Mouse (Mus musculus): Measurements from ENCODE around the gene Pqlc2. TPM values are rescaled to one million over a fixed set of nuclear protein-coding genes. Genes with fewer than 3 reads are reported as not detected.

Pqlc2 gene
- 3.1 and 4.3 TPM in 2 replicates for polyA plus RNA-seq (2012)

GRCm38 (mm10) chr4:139310171-139310898, at the start of gene Pqlc2, which contains the start of gene Akr7a5:
Gene Pqlc2, minus strand, starts transcription at chr4:139310708.
Gene Akr7a5, plus strand, starts transcription at chr4:139310744.

GRCm38 (mm10) chr4:139351931-139352711, 41.6 kb upstream of the Pqlc2 start, which contains the start of the genes Mrto4, Emc1 and Ubr4:
Gene Mrto4, minus strand, starts transcription at chr4:139352576.
Gene Emc1, plus strand, starts transcription at chr4:139352587.
Gene Ubr4, plus strand, starts transcription at chr4:139352609.

Other genes with a start within 250 kb of the Pqlc2 start
- not detected in 2 replicates for gene Htr6, start 235.1 kb downstream of the Pqlc2 start, polyA plus RNA-seq (2012)
- 0.37 and 0.63 TPM in 2 replicates for gene Nbl1, start 217.7 kb downstream of the Pqlc2 start, polyA plus RNA-seq (2012)
- 17.2 and 19.9 TPM in 2 replicates for gene Minos1, start 179.6 kb downstream of the Pqlc2 start, polyA plus RNA-seq (2012)
- 193 and 208 TPM in 2 replicates for gene Capzb, start 117.8 kb downstream of the Pqlc2 start, polyA plus RNA-seq (2012)
- 52.2 and 56.8 TPM in 2 replicates for gene Akr7a5, start within 50 bp of the Pqlc2 start, polyA plus RNA-seq (2012)
- gene Mrto4, start 41.9 kb upstream of the Pqlc2 start, polyA plus RNA-seq (2012) = 70.4 and 88.0 TPM in 2 replicates
- gene Emc1, start 41.9 kb upstream of the Pqlc2 start, polyA plus RNA-seq (2012) = 4.5 and 6.7 TPM in 2 replicates
- 58.8 and 87.5 TPM in 2 replicates for gene Ubr4, start 41.9 kb upstream of the Pqlc2 start, polyA plus RNA-seq (2012)
- gene Iffo2, start 219.8 kb upstream of the Pqlc2 start, polyA plus RNA-seq (2012) = 1.9 and 3.4 TPM in 2 replicates